Mouse (Mus musculus) T-helper 2 cell (primary cell): ENCODE results near the gene Oard1.

Experiments
- in situ Hi-C: fragments of 300-600 bp; cut with MboI, MseI; formaldehyde crosslinking; loops from one replicate; pipeline ENCODE4 v1.15.1; 2025; ENCODE audit warnings: high pct_unique_total_duplicates

Oard1 gene

GRCm38 (mm10) chr17:48409380-48410298, at the start of gene Oard1, which contains the start of gene Nfya:
TSS of gene Oard1 (plus strand) at chr17:48410014.
TSS of gene Nfya (minus strand) at chr17:48409906.
- in situ Hi-C loops = no loop called here

- in situ Hi-C loops = no loop called here
Observed at GRCm38 (mm10) chr17:48360462-48360861, 49.4 kb upstream of the Oard1 start.

- in situ Hi-C loops = no loop called here
Observed at GRCm38 (mm10) chr17:48362346-48362745, 47.5 kb upstream of the Oard1 start.

- in situ Hi-C loops = no loop called here
Observed at GRCm38 (mm10) chr17:48362966-48363365, 46.8 kb upstream of the Oard1 start.

GRCm38 (mm10) chr17:48363421-48363965, 46.3 kb upstream of the Oard1 start:
- in situ Hi-C loops = no loop called here

- in situ Hi-C loops = no loop called here
Observed at GRCm38 (mm10) chr17:48365511-48366155, 44.2 kb upstream of the Oard1 start.

- in situ Hi-C loops = no loop called here
Observed at GRCm38 (mm10) chr17:48366806-48367205, 43.0 kb upstream of the Oard1 start.

GRCm38 (mm10) chr17:48371621-48372020, 38.2 kb upstream of the Oard1 start:
- in situ Hi-C loops = no loop called here

- in situ Hi-C loops = no loop called here
Observed at GRCm38 (mm10) chr17:48372987-48373386, 36.8 kb upstream of the Oard1 start.

GRCm38 (mm10) chr17:48376102-48376501, 33.7 kb upstream of the Oard1 start:
- in situ Hi-C loops = no loop called here

- in situ Hi-C loops = no loop called here
Observed at GRCm38 (mm10) chr17:48379050-48379449, 30.8 kb upstream of the Oard1 start.

GRCm38 (mm10) chr17:48385786-48386461, 23.9 kb upstream of the Oard1 start:
- in situ Hi-C loops = no loop called here

GRCm38 (mm10) chr17:48388666-48389065, 21.1 kb upstream of the Oard1 start:
- in situ Hi-C loops = no loop called here

GRCm38 (mm10) chr17:48389442-48389841, 20.4 kb upstream of the Oard1 start:
- in situ Hi-C loops = no loop called here

GRCm38 (mm10) chr17:48391446-48391845, 18.4 kb upstream of the Oard1 start:
- in situ Hi-C loops = no loop called here

- in situ Hi-C loops = no loop called here
Observed at GRCm38 (mm10) chr17:48392616-48393015, 17.2 kb upstream of the Oard1 start.

GRCm38 (mm10) chr17:48401710-48402109, 8.1 kb upstream of the Oard1 start:
- in situ Hi-C loops = no loop called here

- in situ Hi-C loops = no loop called here
Observed at GRCm38 (mm10) chr17:48402751-48403150, 7.1 kb upstream of the Oard1 start.

- in situ Hi-C loops = no loop called here
Observed at GRCm38 (mm10) chr17:48403848-48404247, 6.0 kb upstream of the Oard1 start.

GRCm38 (mm10) chr17:48404706-48405105, 5.1 kb upstream of the Oard1 start:
- in situ Hi-C loops = no loop called here

GRCm38 (mm10) chr17:48407154-48407553, 2.7 kb upstream of the Oard1 start:
- in situ Hi-C loops = no loop called here
